Mouse (Mus musculus): ENCODE results near the gene Zfp385b.

The Zfp385b gene

GRCm38 (mm10) chr2:77703080-77703479 lies 116.4 kb downstream of the Zfp385b start:
- peak; percentile 31 for DNase-seq (ENCODE audit: low spot score)

GRCm38 (mm10) chr2:77691174-77691573 lies 128.3 kb downstream of the Zfp385b start:
- DNase-seq (ENCODE audit: low spot score): no peak

- DNase-seq (ENCODE audit: low spot score): no peak
Observed at GRCm38 (mm10) chr2:77690316-77690715, 129.1 kb downstream of the Zfp385b start.

- DNase-seq (ENCODE audit: low spot score): no peak
Observed at GRCm38 (mm10) chr2:77688651-77689050, 130.8 kb downstream of the Zfp385b start.

- DNase-seq (ENCODE audit: low spot score): no peak
Observed at GRCm38 (mm10) chr2:77684088-77684487, 135.4 kb downstream of the Zfp385b start.

- DNase-seq (ENCODE audit: low spot score): no peak
Observed at GRCm38 (mm10) chr2:77682205-77682604, 137.2 kb downstream of the Zfp385b start.

- DNase-seq (ENCODE audit: low spot score): no peak
Observed at GRCm38 (mm10) chr2:77681741-77682140, 137.7 kb downstream of the Zfp385b start.

GRCm38 (mm10) chr2:77673770-77674169 lies 145.7 kb downstream of the Zfp385b start:
- DNase-seq (ENCODE audit: low spot score): no peak

- DNase-seq (ENCODE audit: low spot score): no peak
Observed at GRCm38 (mm10) chr2:77672215-77672905, 147.1 kb downstream of the Zfp385b start.

GRCm38 (mm10) chr2:77662171-77662570 lies 157.3 kb downstream of the Zfp385b start:
- no peak for DNase-seq (ENCODE audit: low spot score)

- DNase-seq (ENCODE audit: low spot score): no peak
Observed at GRCm38 (mm10) chr2:77653686-77654085, 165.8 kb downstream of the Zfp385b start.

GRCm38 (mm10) chr2:77641521-77642170 lies 177.8 kb downstream of the Zfp385b start:
- no peak for DNase-seq (ENCODE audit: low spot score)

GRCm38 (mm10) chr2:77639993-77640392 lies 179.4 kb downstream of the Zfp385b start:
- DNase-seq (ENCODE audit: low spot score): no peak

- no peak for DNase-seq (ENCODE audit: low spot score)
Observed at GRCm38 (mm10) chr2:77631606-77632005, 187.8 kb downstream of the Zfp385b start.

- no peak for DNase-seq (ENCODE audit: low spot score)
Observed at GRCm38 (mm10) chr2:77627622-77628231, 191.7 kb downstream of the Zfp385b start.

- no peak for DNase-seq (ENCODE audit: low spot score)
Observed at GRCm38 (mm10) chr2:77618686-77619085, 200.8 kb downstream of the Zfp385b start.

GRCm38 (mm10) chr2:77610303-77610991 lies 209.0 kb downstream of the Zfp385b start:
- no peak for DNase-seq (ENCODE audit: low spot score)

GRCm38 (mm10) chr2:77609452-77609851 lies 210.0 kb downstream of the Zfp385b start:
- DNase-seq (ENCODE audit: low spot score): no peak

- no peak for DNase-seq (ENCODE audit: low spot score)
Observed at GRCm38 (mm10) chr2:77608666-77609065, 210.8 kb downstream of the Zfp385b start.

- DNase-seq (ENCODE audit: low spot score): no peak
Observed at GRCm38 (mm10) chr2:77593461-77593860, 226.0 kb downstream of the Zfp385b start.

- DNase-seq (ENCODE audit: low spot score): no peak
Observed at GRCm38 (mm10) chr2:77592525-77592924, 226.9 kb downstream of the Zfp385b start.

- DNase-seq (ENCODE audit: low spot score): no peak
Observed at GRCm38 (mm10) chr2:77589205-77589901, 230.1 kb downstream of the Zfp385b start.
